Mouse (Mus musculus) heart, postnatal 4 days (tissue): ENCODE data around the gene Btbd35f24. TPM values are rescaled to one million over a fixed set of nuclear protein-coding genes. Genes with fewer than 3 reads are reported as not detected.
"Not testable (repeated sequence)": the region's sequence is repeated elsewhere in the genome, so short reads cannot be mapped to it uniquely, and the experiment has no call there.

Experiments
- DNase-seq: peaks from one replicate; pipeline ENCODE4 v3.0.0; 2021
- total RNA-seq, 2 experiments: library from RNA; stranded (reverse); gene quantifications; 2 replicates each; pipeline ENCODE4 v1.2.3; 2021

Gene Btbd35f24
- total RNA-seq, result not detected

DNA sequence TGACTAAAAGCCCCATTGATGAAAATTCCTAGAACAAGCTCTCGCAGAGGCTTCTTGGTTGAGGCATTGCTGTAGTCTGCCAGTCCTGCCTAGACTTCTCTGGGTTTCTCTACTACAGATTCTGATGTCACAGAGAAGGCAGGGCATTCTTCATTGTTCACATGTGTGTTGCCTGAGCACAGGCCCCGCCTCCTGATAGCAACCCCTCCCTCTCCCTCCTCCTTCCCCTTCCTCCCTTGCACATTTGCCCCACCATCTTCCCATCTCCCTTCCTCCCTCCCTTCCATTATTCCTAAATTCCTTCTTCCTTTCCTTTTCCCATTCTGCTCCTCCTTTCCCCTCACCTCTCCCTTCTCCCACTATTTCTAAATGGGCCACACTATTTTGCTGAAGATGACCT is at the start of gene Btbd35f24:
Gene Btbd35f24, minus strand, starts transcription at position 101 of the 400 bp plus-strand sequence.
- not testable (repeated sequence) for DNase-seq

Other genes starting within 250 kb of the Btbd35f24 start
- not detected for gene Btbd35f23, start 119.0 kb downstream of the Btbd35f24 start, total RNA-seq
- not detected for gene Btbd35f11, start 247.9 kb upstream of the Btbd35f24 start, total RNA-seq